Mouse (Mus musculus) stomach, postnatal 0 days (tissue): ENCODE measurements around the gene Plcb1. TPM values are rescaled to one million over a fixed set of nuclear protein-coding genes. Genes with fewer than 3 reads are reported as not detected.

Experiments used
- ATAC-seq: fragments of 200-750 bp; cut with Nextera tagmentation; 2 replicates; pipeline ENCODE4 v1.8.0; 2017; ENCODE audit not compliant: low FRiP score, low TSS enrichment
- DNase-seq: peaks from one replicate; pipeline ENCODE4 v3.0.0-alpha.2; 2016; ENCODE audit warnings: low spot score
- H3K27ac ChIP-seq: fragments of 300-500 bp; sonication (generic); replicated peaks from 2 replicates; pipeline ENCODE4 v1.5.1; 2014; ENCODE audit warnings: mild to moderate bottlenecking, control low read depth
- H3K27me3 ChIP-seq: fragments of 300-500 bp; sonication (generic); 2 replicates; pipeline ENCODE4 v1.6.1; 2014; ENCODE audit warnings: low read length; ENCODE audit not compliant: control insufficient read depth, insufficient read depth
- H3K36me3 ChIP-seq: fragments of 300-500 bp; sonication (generic); 2 replicates; pipeline ENCODE4 v1.6.1; 2014; ENCODE audit warnings: low read length, mixed read lengths; ENCODE audit not compliant: control insufficient read depth, insufficient read depth
- H3K4me1 ChIP-seq: fragments of 300-500 bp; sonication (generic); replicated peaks from 2 replicates; pipeline ENCODE4 v1.6.1; 2014; ENCODE audit warnings: antibody characterized with exemption; ENCODE audit not compliant: control insufficient read depth, insufficient read depth
- H3K4me2 ChIP-seq: fragments of 300-500 bp; sonication (generic); replicated peaks from 2 replicates; pipeline ENCODE4 v1.6.1; 2014; ENCODE audit warnings: low read depth, mild to moderate bottlenecking, control low read depth, moderate library complexity
- H3K4me3 ChIP-seq: fragments of 300-500 bp; sonication (generic); 2 replicates; pipeline ENCODE4 v1.5.1; 2014; ENCODE audit warnings: low read depth, low read length, control low read depth
- H3K9ac ChIP-seq: fragments of 300-500 bp; sonication (generic); 2 replicates; pipeline ENCODE4 v1.6.1; 2014; ENCODE audit warnings: mild to moderate bottlenecking, low read length, control low read depth, mixed read lengths
- H3K9me3 ChIP-seq: fragments of 300-500 bp; sonication (generic); 2 replicates; pipeline ENCODE4 v1.6.1; 2016; ENCODE audit warnings: low read length; ENCODE audit not compliant: control insufficient read depth
- CTCF ChIP-seq: IDR thresholded peaks from 2 replicates; pipeline ENCODE4 v1.5.1; 2016; ENCODE audit warnings: antibody characterized with exemption, low read depth, mild to moderate bottlenecking, moderate library complexity
- EP300 ChIP-seq: optimal IDR thresholded peaks from 2 replicates; pipeline ENCODE3; 2016; ENCODE audit warnings: antibody characterized with exemption
- WGBS: fragments of 180-500 bp; shearing (Covaris S2); extraction: QIAGEN DNeasy Blood & Tissue Kit; methylation state at CpG from one replicate; pipeline ENCODE4 v1.1.7; 2014; 5-methylcytosine and 5-hydroxymethylcytosine counted together
- polyA plus RNA-seq: library from polyadenylated mRNA; unstranded; fragments of >200 nt; fragmentation: Nextera tagmentation; extraction: Ambion mirVana; gene quantifications from 2 replicates; pipeline ENCODE4 v1.2.1, GENCODE M21; 2015

Gene Plcb1
- polyA plus RNA-seq, 1 experiment from 2014 or later, result 7.0 TPM

DNA sequence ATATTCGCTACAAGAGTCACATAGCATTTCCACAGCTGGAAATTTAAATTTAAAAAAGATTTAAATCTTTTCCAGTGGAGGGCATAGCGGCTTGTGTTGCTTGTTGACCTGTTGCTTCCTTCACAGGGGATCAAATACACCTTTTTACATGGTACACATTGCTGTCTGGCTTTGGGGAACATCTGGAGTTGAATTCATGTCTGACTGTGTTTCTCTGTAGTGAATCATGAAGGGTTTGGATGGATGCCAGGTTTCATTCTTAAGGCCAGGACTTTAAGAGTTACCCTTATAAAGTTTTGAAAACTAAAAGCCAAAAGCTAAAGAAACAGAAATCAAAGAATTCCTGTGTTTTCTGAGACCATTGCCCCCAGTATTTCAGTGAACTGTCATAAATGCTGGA, 232.8 kb downstream of the Plcb1 start:
- no peak for DNase-seq

DNA sequence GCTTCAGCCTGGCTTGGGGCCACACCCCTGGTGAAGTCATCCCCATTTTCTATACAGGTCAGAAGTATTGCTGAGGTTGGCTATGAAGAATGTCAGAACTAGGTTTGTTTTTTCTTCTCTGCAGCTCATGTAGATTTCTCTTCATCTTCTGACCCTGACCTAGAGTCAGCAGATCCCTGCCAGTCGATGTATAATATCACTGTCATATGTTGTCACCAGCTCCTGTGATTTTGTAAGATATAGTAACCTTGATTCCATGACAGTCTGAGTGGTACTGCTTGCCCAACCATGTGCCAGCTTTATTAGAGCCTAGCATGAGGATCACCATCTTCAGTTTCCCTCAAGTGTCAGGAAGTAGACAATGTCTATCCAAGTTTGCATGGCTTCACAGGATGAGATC, 233.7 kb downstream of the Plcb1 start:
- 100% methylated on average over 1 of the region's 1 CpGs for WGBS
- H3K4me2 ChIP-seq, result no peak overlapping the region
- H3K4me3 ChIP-seq, result no peak overlapping the region
- H3K9me3 ChIP-seq, result no peaks in the 10 kb centered on the region
- TF ChIP-seq EP300 (no peak), CTCF (no peak)
- no peak overlapping the region for H3K27ac ChIP-seq
- H3K4me1 ChIP-seq, result no peaks in the 10 kb centered on the region
- H3K27me3 ChIP-seq, result no peaks in the 10 kb centered on the region
- no peak overlapping the region for H3K9ac ChIP-seq
- ATAC-seq (no peak), DNase-seq (no peak)
- no peaks in the 10 kb centered on the region for H3K36me3 ChIP-seq

More for the DNA sequence above, 232.8 kb downstream of the Plcb1 start:
- Histone ChIP-seq H3K9ac (no peak overlapping the region), H3K27me3 (no peaks in the 10 kb centered on the region), H3K4me3 (no peak overlapping the region), H3K36me3 (no peaks in the 10 kb centered on the region), H3K9me3 (no peaks in the 10 kb centered on the region), H3K4me2 (no peak overlapping the region), H3K4me1 (no peaks in the 10 kb centered on the region), H3K27ac (no peak overlapping the region)
- 67% methylated on average over 2 of the region's 2 CpGs for WGBS
- no peak for ATAC-seq
- no peak for TF ChIP-seq CTCF
- no peak for TF ChIP-seq EP300

DNA sequence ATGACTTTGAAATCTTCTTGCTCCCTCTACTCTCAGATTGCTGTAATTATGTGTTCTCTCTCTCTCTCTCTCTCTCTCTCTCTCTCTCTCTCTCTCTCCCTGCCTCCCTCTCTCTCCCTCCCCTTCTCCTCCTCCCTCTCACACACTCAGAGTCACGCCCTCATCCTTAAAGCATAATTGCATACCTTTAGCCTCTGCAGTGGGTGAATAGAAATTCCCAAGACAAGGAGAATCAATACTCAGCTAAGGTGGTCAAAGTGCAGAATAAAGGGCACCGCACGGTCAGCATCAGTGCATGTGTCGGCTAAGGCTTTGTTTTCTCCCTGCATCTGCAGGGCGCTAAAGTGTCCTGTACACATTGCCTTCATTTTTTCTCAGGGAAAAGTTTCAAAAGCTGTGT, 243.4 kb downstream of the Plcb1 start:
- TF ChIP-seq CTCF, result no peak
- TF ChIP-seq EP300, result no peak
- Histone ChIP-seq H3K4me1 (no peaks in the 10 kb centered on the region), H3K9me3 (0 out of 2 replicates have a peak, but pooled peaks cover 2% of the 10 kb centered on the region), H3K27ac (no peak overlapping the region; the same call in 1 of the 2 replicates), H3K4me3 (no peak overlapping the region), H3K36me3 (no peaks in the 10 kb centered on the region), H3K27me3 (no peaks in the 10 kb centered on the region), H3K4me2 (no peak overlapping the region), H3K9ac (no peak overlapping the region)
- peak; percentile 35; the same call in 1 of the 2 replicates for ATAC-seq
- WGBS, result 36% methylated on average over 5 of the region's 5 CpGs
- no peak for DNase-seq

DNA sequence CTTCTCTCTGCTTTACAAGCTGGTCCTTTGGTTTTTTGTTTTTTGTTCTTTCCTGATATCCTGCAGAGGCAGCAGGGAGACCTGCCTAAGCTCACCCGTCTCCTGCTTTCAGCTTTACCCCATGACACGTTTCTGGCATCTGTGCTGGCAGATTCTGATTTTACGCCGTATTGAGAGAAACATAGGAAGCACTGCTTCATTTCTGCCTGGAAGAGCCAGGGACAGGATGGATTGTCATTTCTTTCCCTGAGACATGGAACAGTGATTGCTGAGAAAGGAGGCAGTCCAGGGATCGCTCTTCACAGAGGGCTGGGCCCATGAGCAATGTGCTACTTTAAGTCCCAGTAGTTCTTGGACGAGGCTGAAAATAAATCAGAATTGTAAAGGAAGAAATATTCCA, 243.8 kb downstream of the Plcb1 start:
- H3K27ac ChIP-seq, result no peak overlapping the region; the same call in 1 of the 2 replicates
- H3K9ac ChIP-seq, result no peak overlapping the region
- H3K27me3 ChIP-seq, result no peaks in the 10 kb centered on the region
- no peak for TF ChIP-seq CTCF
- no peak for TF ChIP-seq EP300
- no peaks in the 10 kb centered on the region for H3K36me3 ChIP-seq
- ATAC-seq (no peak; the same call in 1 of the 2 replicates), DNase-seq (no peak)
- H3K4me3 ChIP-seq, result no peak overlapping the region
- H3K4me2 ChIP-seq, result no peak overlapping the region
- WGBS, result 39% methylated on average over 6 of the region's 6 CpGs
- 0 out of 2 replicates have a peak, but pooled peaks cover 2% of the 10 kb centered on the region for H3K9me3 ChIP-seq
- no peaks in the 10 kb centered on the region for H3K4me1 ChIP-seq

DNA sequence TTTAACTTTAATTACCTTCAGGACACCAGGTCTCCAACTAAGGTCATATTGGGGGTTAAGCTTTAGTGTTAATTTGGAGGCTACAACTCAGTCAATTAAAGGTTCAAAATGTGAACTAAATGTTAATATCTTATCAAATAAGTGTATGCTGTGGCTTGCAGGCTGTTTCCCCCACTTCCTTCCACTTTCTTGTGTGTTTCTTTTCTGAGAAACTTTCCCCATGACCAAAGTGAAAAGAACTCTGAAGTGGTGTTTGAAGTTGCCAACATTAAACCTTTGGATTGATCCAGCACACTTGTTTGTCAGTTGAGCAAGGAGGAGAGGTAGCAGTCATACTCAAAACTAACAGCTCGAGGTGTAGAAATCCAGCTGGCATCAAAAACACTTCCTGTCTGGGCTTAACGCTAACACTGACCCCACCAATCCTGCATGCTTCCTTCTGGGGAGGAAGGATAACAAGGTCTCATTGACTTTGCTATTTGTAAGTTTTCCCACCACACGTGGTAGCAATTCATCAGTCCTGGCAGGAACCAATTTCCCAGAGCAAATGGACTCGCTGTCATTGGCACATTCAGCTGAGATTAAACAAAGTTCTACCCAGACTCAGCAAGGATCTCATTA, 249.9 kb downstream of the Plcb1 start:
- H3K27me3 ChIP-seq, result no peaks in the 10 kb centered on the region
- TF ChIP-seq EP300 (no peak), CTCF (no peak)
- no peaks in the 10 kb centered on the region for H3K36me3 ChIP-seq
- H3K9ac ChIP-seq, result no peak overlapping the region
- H3K4me2 ChIP-seq, result no peak overlapping the region
- DNase-seq, result no peak
- H3K4me1 ChIP-seq, result no peaks in the 10 kb centered on the region
- H3K27ac ChIP-seq, result no peak overlapping the region
- no peaks in the 10 kb centered on the region for H3K9me3 ChIP-seq
- no peak for ATAC-seq
- no peak overlapping the region for H3K4me3 ChIP-seq
- 17% methylated on average over 4 of the region's 4 CpGs for WGBS

DNA sequence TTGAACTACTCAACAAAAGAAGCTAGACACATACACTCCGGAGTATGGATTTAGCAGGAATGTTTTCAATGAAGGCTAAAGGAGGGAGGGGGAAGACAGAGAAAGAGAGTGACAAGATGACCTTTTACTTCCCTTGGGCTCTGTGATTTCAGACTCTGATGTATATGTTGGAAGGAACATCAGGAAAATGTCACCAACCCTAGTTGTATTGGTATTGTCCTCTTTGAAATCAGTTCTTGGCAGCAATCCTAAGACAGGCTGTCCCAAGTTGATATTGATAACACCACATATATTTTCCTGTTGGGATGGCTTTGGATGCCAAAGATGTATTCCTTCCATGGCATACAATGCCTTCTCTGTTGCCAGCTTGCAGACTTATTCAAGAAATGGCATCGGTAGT, 262.9 kb downstream of the Plcb1 start:
- no peak for DNase-seq
- Histone ChIP-seq H3K9ac (no peak overlapping the region), H3K36me3 (no peaks in the 10 kb centered on the region), H3K9me3 (no peaks in the 10 kb centered on the region), H3K4me2 (no peak overlapping the region), H3K4me1 (no peaks in the 10 kb centered on the region), H3K27ac (no peak overlapping the region), H3K4me3 (no peak overlapping the region), H3K27me3 (no peaks in the 10 kb centered on the region)
- ATAC-seq, result no peak
- 62% methylated on average over 2 of the region's 2 CpGs for WGBS
- no peak for TF ChIP-seq CTCF
- TF ChIP-seq EP300, result no peak
